Mouse (Mus musculus) spleen, adult 2 months (tissue): ENCODE data around the gene Tbc1d17. TPM values are rescaled to one million over a fixed set of nuclear protein-coding genes. Genes with fewer than 3 reads are reported as not detected.
A peak's percentile ranks its signal among the peaks of the same experiment; 100 is the strongest.

Experiments
- DNase-seq, 2 experiments: peaks; one replicate each; pipeline versions ENCODE4 v3.0.0 to v3.0.0-alpha.2; 2012 to 2021; ENCODE audit warnings: low spot score in 2 of 2, low read depth in 1 of 2
- H3K27ac ChIP-seq: fragments of 200-500 bp; 2 replicates; pipeline ENCODE4 v1.5.1; 2012; ENCODE audit warnings: low read length, inconsistent platforms; ENCODE audit not compliant: insufficient read depth
- H3K27me3 ChIP-seq: fragments of 200-500 bp; 2 replicates; pipeline ENCODE4 v1.6.1; 2012; ENCODE audit warnings: mild to moderate bottlenecking, moderate library complexity, low read length, inconsistent platforms; ENCODE audit not compliant: control insufficient read depth, insufficient read depth
- H3K36me3 ChIP-seq: fragments of 200-500 bp; 2 replicates; pipeline ENCODE4 v1.6.1; 2012; ENCODE audit warnings: mild to moderate bottlenecking, low read length, inconsistent platforms; ENCODE audit not compliant: control insufficient read depth, insufficient read depth
- H3K4me1 ChIP-seq: fragments of 200-500 bp; 2 replicates; pipeline ENCODE4 v1.6.1; 2011; ENCODE audit warnings: inconsistent platforms; ENCODE audit not compliant: control insufficient read depth, insufficient read depth, insufficient read length
- H3K4me3 ChIP-seq: fragments of 200-500 bp; 2 replicates; pipeline ENCODE4 v1.5.1; 2011; ENCODE audit warnings: mild to moderate bottlenecking, inconsistent platforms; ENCODE audit not compliant: insufficient read depth, insufficient read length; ENCODE audit errors: extremely low read depth
- CTCF ChIP-seq: fragments of 200-500 bp; IDR thresholded peaks from 2 replicates; pipeline ENCODE4 v1.5.1; 2011; ENCODE audit warnings: mild to moderate bottlenecking, inconsistent platforms; ENCODE audit not compliant: insufficient read depth, insufficient read length, insufficient replicate concordance; ENCODE audit errors: extremely low read depth
- POLR2A ChIP-seq: fragments of 200-500 bp; IDR thresholded peaks from 2 replicates; pipeline ENCODE4 v1.6.1; 2011; ENCODE audit warnings: low read depth, low read length, inconsistent platforms
- WGBS: fragments of 180-500 bp; shearing (Covaris S2); methylation state at CpG from one replicate; pipeline ENCODE4 v1.1.7; 2018; 5-methylcytosine and 5-hydroxymethylcytosine counted together
- polyA plus RNA-seq: library from polyadenylated mRNA; depleted of rRNA; stranded (reverse); fragments of >200 nt; gene quantifications from 2 replicates; pipeline ENCODE4 v1.2.3, GENCODE M21; 2012

Tbc1d17 gene
- polyA plus RNA-seq, 1 experiment = 68.4 TPM

- Histone ChIP-seq H3K27me3 (no peaks in the 10 kb centered on the region), H3K4me3 (no peak overlapping the region), H3K36me3 (no peaks in the 10 kb centered on the region), H3K27ac (no peak overlapping the region), H3K4me1 (peaks cover 10% of the 10 kb centered on the region)
- peak in 1 of 2 experiments; percentile 1 for DNase-seq
- 51% methylated on average over 5 of the region's 5 CpGs for WGBS
- TF ChIP-seq POLR2A (no peak), CTCF (no peak)
Observed at GRCm38 (mm10) chr7:44819863-44820262, 29.0 kb downstream of the Tbc1d17 start.

DNA sequence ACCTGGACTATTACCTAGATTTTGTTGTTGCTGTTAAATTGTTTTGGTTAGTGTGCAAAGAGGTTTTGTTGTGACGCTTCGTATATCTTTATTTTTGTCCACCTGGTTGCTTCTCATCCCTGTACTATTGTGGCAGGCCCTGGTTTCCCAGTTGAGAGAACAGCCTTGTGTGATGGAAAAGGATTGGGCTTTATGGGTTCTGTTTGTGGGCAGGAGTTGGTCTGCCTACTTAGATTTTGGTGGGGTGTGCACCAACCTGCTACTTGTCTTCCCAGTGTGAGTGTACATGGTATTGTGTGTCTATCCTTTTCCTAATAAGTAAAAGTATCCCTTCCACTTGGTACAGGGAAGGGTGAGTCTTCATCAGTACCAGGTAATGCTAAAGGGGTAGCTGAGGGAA is 29.5 kb downstream of the Tbc1d17 start:
- H3K27ac ChIP-seq = no peak overlapping the region
- peaks cover 10% of the 10 kb centered on the region for H3K4me1 ChIP-seq
- no peak for DNase-seq
- TF ChIP-seq CTCF = no peak
- no peak for TF ChIP-seq POLR2A
- H3K36me3 ChIP-seq = no peaks in the 10 kb centered on the region
- no peak overlapping the region for H3K4me3 ChIP-seq
- H3K27me3 ChIP-seq = no peaks in the 10 kb centered on the region
- 92% methylated on average over 2 of the region's 2 CpGs for WGBS

DNA sequence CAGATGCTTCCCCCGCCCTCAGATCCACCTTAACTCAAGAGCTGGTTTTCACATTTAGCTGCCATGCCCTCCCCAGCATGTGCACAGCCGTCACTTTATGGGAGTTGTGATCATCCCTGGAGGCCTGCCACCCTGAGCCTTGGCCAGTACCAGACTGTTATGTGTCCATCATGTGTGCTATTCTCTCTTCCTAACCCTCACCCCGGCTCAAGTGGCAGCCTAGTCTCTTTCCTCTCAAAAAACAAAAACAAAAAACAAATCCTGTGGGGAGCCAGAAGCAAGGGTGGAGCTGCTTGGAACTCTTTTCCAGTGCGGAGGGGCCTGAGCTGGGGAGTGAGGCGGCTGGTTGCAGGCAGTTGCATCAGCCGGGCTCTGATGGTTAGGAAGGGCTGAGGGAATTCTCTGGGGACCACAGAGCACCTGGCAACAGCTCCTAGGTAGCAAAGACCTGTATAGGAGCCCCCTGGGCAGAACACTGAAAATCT is 30.1 kb downstream of the Tbc1d17 start:
- WGBS = 48% methylated on average over 6 of the region's 6 CpGs
- H3K4me1 ChIP-seq = peaks cover 10% of the 10 kb centered on the region
- no peaks in the 10 kb centered on the region for H3K27me3 ChIP-seq
- DNase-seq = peak in 1 of 2 experiments; percentile 2
- no peak overlapping the region for H3K27ac ChIP-seq
- TF ChIP-seq CTCF (no peak), POLR2A (no peak)
- no peaks in the 10 kb centered on the region for H3K36me3 ChIP-seq
- H3K4me3 ChIP-seq = no peak overlapping the region

DNA sequence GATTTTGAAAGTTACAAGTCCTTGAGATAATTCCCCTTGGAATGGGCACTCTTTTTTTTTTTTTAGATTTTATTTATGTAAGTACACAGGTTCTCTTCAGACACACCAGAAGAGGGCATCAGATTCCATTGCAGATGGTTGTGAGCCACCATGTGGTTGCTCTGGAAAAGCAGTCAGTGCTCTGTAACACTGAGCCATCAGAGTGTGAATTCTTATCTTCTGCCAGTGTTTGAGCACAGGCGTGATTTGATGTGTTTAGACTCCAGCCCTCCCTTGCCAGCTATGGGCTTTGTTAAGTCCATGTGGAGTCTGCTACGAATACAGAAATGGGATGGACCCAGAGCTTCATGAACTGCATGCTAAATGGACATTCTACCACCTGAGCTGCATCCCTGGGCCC is 30.7 kb downstream of the Tbc1d17 start:
- Histone ChIP-seq H3K36me3 (no peaks in the 10 kb centered on the region), H3K4me3 (no peak overlapping the region), H3K27me3 (no peaks in the 10 kb centered on the region), H3K27ac (no peak overlapping the region), H3K4me1 (peaks cover 10% of the 10 kb centered on the region)
- peak in 1 of 2 experiments; percentile 1 for DNase-seq
- 49% methylated on average over 2 of the region's 2 CpGs for WGBS
- no peak for TF ChIP-seq CTCF
- no peak for TF ChIP-seq POLR2A

GRCm38 (mm10) chr7:44817441-44817840 is 31.4 kb downstream of the Tbc1d17 start:
- H3K27me3 ChIP-seq = no peaks in the 10 kb centered on the region
- WGBS = 16% methylated on average over 3 of the region's 3 CpGs
- no peaks in the 10 kb centered on the region for H3K36me3 ChIP-seq
- no peak for TF ChIP-seq POLR2A
- TF ChIP-seq CTCF = no peak
- peaks cover 10% of the 10 kb centered on the region for H3K4me1 ChIP-seq
- no peak overlapping the region for H3K4me3 ChIP-seq
- no peak overlapping the region for H3K27ac ChIP-seq
- peak in 1 of 2 experiments; percentile 1 for DNase-seq

- WGBS = under 1% methylated on average over 53 of the region's 57 CpGs
- peaks cover 10% of the 10 kb centered on the region for H3K4me1 ChIP-seq
- peak within 1 kb of the TSS; percentile 93 for H3K4me3 ChIP-seq
- H3K27me3 ChIP-seq = no peaks in the 10 kb centered on the region
- TF ChIP-seq POLR2A (no peak), CTCF (no peak)
- no peaks in the 10 kb centered on the region for H3K36me3 ChIP-seq
- no peak for DNase-seq
- H3K27ac ChIP-seq = peak within 1 kb of the TSS; percentile 92
Observed at GRCm38 (mm10) chr7:44816470-44817021, 32.3 kb downstream of the Tbc1d17 start, which contains the start of gene Atf5. TSS of gene Atf5 (minus strand) at chr7:44816658.
